10 mouse cellular contexts compared by ENCODE assay signal in the genomic region with DNA sequence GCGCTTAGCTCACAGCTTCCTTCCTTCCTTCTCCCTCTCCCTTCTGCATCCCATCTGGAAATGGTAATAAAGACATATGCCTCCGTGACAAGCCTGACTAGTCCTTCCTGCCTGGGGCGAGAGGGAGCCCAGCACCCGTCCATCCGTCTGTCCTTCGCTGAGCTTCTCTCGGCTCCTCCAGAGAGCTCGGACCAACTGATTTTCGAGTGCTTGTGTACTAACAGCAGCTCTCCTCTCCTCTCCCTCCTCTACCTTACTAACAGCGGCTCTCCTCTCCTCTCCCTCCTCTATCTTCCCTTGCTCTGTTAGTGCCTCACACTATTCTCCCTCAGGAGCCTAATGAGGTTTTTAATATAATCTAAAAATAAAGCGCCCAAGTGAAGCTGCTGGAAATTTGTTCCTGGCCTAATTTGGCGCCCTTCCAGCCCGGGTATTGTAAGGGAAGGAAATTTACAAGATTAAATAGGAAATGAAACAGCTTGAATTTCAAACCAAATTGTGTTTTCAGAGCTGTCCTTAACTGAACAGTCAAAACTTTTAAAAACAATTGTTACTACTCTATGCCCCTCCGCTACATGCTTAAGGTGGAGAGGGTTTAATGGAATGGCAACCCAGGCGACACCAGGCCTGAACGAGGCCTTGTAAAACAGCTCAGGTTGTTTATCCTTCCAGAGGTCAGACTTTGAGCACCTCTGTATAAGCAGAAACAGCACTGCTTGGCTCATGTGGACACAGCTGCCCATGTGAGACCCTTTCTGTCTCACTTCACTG. TPM values are rescaled to one million over a fixed set of nuclear protein-coding genes. Genes with fewer than 3 reads are reported as not detected.
DNase-seq lines count a peak whose midpoint lies in the region; ATAC-seq and TF ChIP-seq lines count a peak whose summit lies in the region.
"Had no signal": no experiment of that assay in that cellular context is flagged by ENCODE, and none has a peak within 500 bp of the region (broad histone marks: within the 10 kb centered on the region; RNA-seq: fewer than 3 reads in every experiment).

No protein-coding gene starts in this region.

- no peaks in the 10 kb centered on the region for H3K9me3 ChIP-seq in heart, embryonic 14.5 days (ENCODE audit: control insufficient read depth, low read length)

- no peak for DNase-seq in gastrocnemius, adult 2 months
- no peak for DNase-seq in gastrocnemius, postnatal 4 days (ENCODE audit: low spot score in 2 of 2)
- DNase-seq in MN1 (ENCODE audit: low spot score): peak; percentile 47
- DNase-seq in kidney, postnatal 4 days: peak; percentile 61 to 74
- DNase-seq in ovary, postnatal 10 days (ENCODE audit: low spot score): no peak
- DNase-seq in frontal cortex, postnatal 10 days (ENCODE audit: low spot score in 2 of 2): no peak
- DNase-seq in left cerebral cortex, postnatal 36 days (ENCODE audit: low spot score in 2 of 2): no peak

- H3K27me3 ChIP-seq in heart, embryonic 14.5 days (ENCODE audit: control insufficient read depth, insufficient read depth, low read length): no peaks in the 10 kb centered on the region

- H3K36me3 ChIP-seq in heart, embryonic 14.5 days (ENCODE audit: control insufficient read depth, insufficient read depth, low read length): peaks cover 77% of the 10 kb centered on the region

- peak overlapping the region; percentile 5; the same call in 1 of the 2 replicates for H3K9ac ChIP-seq in heart, embryonic 14.5 days (ENCODE audit: low read length)

- peak; percentile 48; the same call in 1 of the 2 replicates for ATAC-seq in heart, embryonic 14.5 days (ENCODE audit: insufficient number of reproducible peaks, insufficient read depth, low FRiP score, low read depth)

- peak overlapping the region; percentile 21 for H3K4me2 ChIP-seq in heart, embryonic 14.5 days (ENCODE audit: low read length)

- no peak for TF ChIP-seq CTCF in gastrocnemius, adult 2 months (IDR thresholded peaks at IDR 0.05)

- peaks cover 18 to 31% of the 10 kb centered on the region in 2 experiments for H3K4me1 ChIP-seq in heart, embryonic 14.5 days (ENCODE audit: control insufficient read depth in 2 of 2, insufficient read depth in 2 of 2, low read length in 2 of 2)

- H3K27ac ChIP-seq in gastrocnemius, adult 2 months: peak overlapping the region; percentile 48
- H3K27ac ChIP-seq in heart, embryonic 14.5 days (replicated peaks in 1 of 2; ENCODE audit: control insufficient read depth in 1 of 2, insufficient read depth in 1 of 2, low read depth in 2 of 2, low read length in 2 of 2): peak overlapping the region; percentile 67 to 75

- 53% methylated on average over 16 of the region's 16 CpGs for WGBS in heart, embryonic 14.5 days

- H3K4me3 ChIP-seq in gastrocnemius, adult 2 months: no peak overlapping the region
- H3K4me3 ChIP-seq in heart, embryonic 14.5 days (ENCODE audit: control insufficient read depth in 1 of 2, insufficient read depth in 1 of 2, low read depth in 1 of 2, low read length in 2 of 2): no peak overlapping the region

- intact Hi-C loops in gastrocnemius, adult 2 months (cut with DNase I): no loop called here
- intact Hi-C loops in left cerebral cortex, postnatal 36 days (cut with DNase I): no loop called here

RNA-seq across cellular contexts. Expression of gene 1700010B08Rik, which starts 16.9 kb away (rescaled TPM):
- total RNA-seq in gastrocnemius, adult 2 months (2021): not detected
- total RNA-seq in gastrocnemius, postnatal 4 days (2021): not detected
- polyA plus RNA-seq in heart, embryonic 14.5 days (2014; fragmentation: Nextera tagmentation; extraction: Ambion mirVana): not detected in 2 replicates
- total RNA-seq in left cerebral cortex, postnatal 36 days (2021): not detected
- total RNA-seq: left cerebral cortex, postnatal 25 days had no signal
- polyA plus RNA-seq: cortical plate, adult 2 months had no signal

RNA-seq across cellular contexts. Expression of gene Vapb, which starts 35.0 kb away (rescaled TPM):
- 100 to 1,000 TPM; 159 to 160 TPM for total RNA-seq in gastrocnemius, adult 2 months (2021)
- 100 to 1,000 TPM; 117 to 122 TPM for total RNA-seq in gastrocnemius, postnatal 4 days (2021)
- 7.9 and 10.6 TPM in 2 replicates for polyA plus RNA-seq in heart, embryonic 14.5 days (2014; fragmentation: Nextera tagmentation; extraction: Ambion mirVana)
- total RNA-seq in left cerebral cortex, postnatal 36 days (2021): 100 to 1,000 TPM; 122 to 125 TPM

RNA-seq across cellular contexts. Expression of gene Rab22a, which starts 42.7 kb away (rescaled TPM):
- total RNA-seq in gastrocnemius, adult 2 months (2021): 10 to 100 TPM; 28.0 to 30.7 TPM
- 10 to 100 TPM; 32.8 to 37.0 TPM for total RNA-seq in gastrocnemius, postnatal 4 days (2021)
- polyA plus RNA-seq in heart, embryonic 14.5 days (2014; fragmentation: Nextera tagmentation; extraction: Ambion mirVana): 29.9 and 32.9 TPM in 2 replicates
- total RNA-seq in left cerebral cortex, postnatal 36 days (2021): 10 to 100 TPM; 25.6 to 27.2 TPM

Comparison
In these comparisons a context has a peak if more than half of its experiments do, and no peak if none do; other contexts are left out.
1. DNase-seq: peak in MN1 (single experiment) and kidney, postnatal 4 days (2 of 2); none in gastrocnemius, adult 2 months (single experiment), gastrocnemius, postnatal 4 days (0 of 2), ovary, postnatal 10 days (single experiment), frontal cortex, postnatal 10 days (0 of 2) and left cerebral cortex, postnatal 36 days (0 of 2).